Mouse (Mus musculus) midbrain, embryonic 16.5 days (tissue): ENCODE results near the gene Wdr48. TPM values are rescaled to one million over a fixed set of nuclear protein-coding genes. Genes with fewer than 3 reads are reported as not detected.
A peak's percentile ranks its signal among the peaks of the same experiment; 100 is the strongest.

Experiments used
- ATAC-seq: fragments of 200-750 bp; cut with Nextera tagmentation; 2 replicates; pipeline ENCODE4 v1.8.0; 2017; ENCODE audit warnings: moderate TSS enrichment
- H3K27ac ChIP-seq: fragments of 300-500 bp; sonication (generic); 2 replicates; pipeline ENCODE4 v1.5.1; 2014; ENCODE audit warnings: mild to moderate bottlenecking, low read length, mixed read lengths
- H3K27me3 ChIP-seq: fragments of 300-500 bp; sonication (generic); 2 replicates; pipeline ENCODE4 v1.6.1; 2014; ENCODE audit warnings: low read depth, low read length, mixed read lengths; ENCODE audit not compliant: control insufficient read depth, insufficient read depth
- H3K36me3 ChIP-seq: fragments of 300-500 bp; sonication (generic); 2 replicates; pipeline ENCODE4 v1.6.1; 2014; ENCODE audit warnings: mild to moderate bottlenecking, low read length, moderate library complexity, mixed read lengths; ENCODE audit not compliant: control insufficient read depth, insufficient read depth
- H3K4me1 ChIP-seq: fragments of 300-500 bp; sonication (generic); 2 replicates; pipeline ENCODE4 v1.6.1; 2014; ENCODE audit warnings: mild to moderate bottlenecking, low read length, mixed read lengths; ENCODE audit not compliant: control insufficient read depth, insufficient read depth
- H3K4me2 ChIP-seq: fragments of 300-500 bp; sonication (generic); 2 replicates; pipeline ENCODE4 v1.6.1; 2014; ENCODE audit warnings: mild to moderate bottlenecking, low read length, mixed read lengths
- H3K4me3 ChIP-seq: fragments of 300-500 bp; sonication (generic); 2 replicates; pipeline ENCODE4 v1.5.1; 2014; ENCODE audit warnings: low read depth, mild to moderate bottlenecking, low read length, moderate library complexity, mixed read lengths
- H3K9ac ChIP-seq: fragments of 300-500 bp; sonication (generic); 2 replicates; pipeline ENCODE4 v1.6.1; 2014; ENCODE audit warnings: low read depth, low read length, mixed read lengths
- H3K9me3 ChIP-seq: fragments of 300-500 bp; sonication (generic); replicated peaks from 2 replicates; pipeline ENCODE4 v1.6.1; 2014; ENCODE audit warnings: mild to moderate bottlenecking, low read length, mixed read lengths; ENCODE audit not compliant: control insufficient read depth, poor library complexity, severe bottlenecking
- WGBS: fragments of 180-500 bp; shearing (Covaris S2); extraction: QIAGEN DNeasy Blood & Tissue Kit; methylation state at CpG from one replicate; pipeline ENCODE4 v1.1.7; 2014; 5-methylcytosine and 5-hydroxymethylcytosine counted together
- polyA plus RNA-seq: library from polyadenylated mRNA; unstranded; fragments of >200 nt; fragmentation: Nextera tagmentation; extraction: Ambion mirVana; gene quantifications from 2 replicates; pipeline ENCODE4 v1.2.1, GENCODE M21; 2015

Wdr48 gene
- polyA plus RNA-seq, 1 experiment from 2014 or later = 68.2 TPM

- ATAC-seq = no peak
- WGBS = 83% methylated on average over 9 of the region's 9 CpGs
- no peak overlapping the region for H3K27ac ChIP-seq
- no peak overlapping the region for H3K9ac ChIP-seq
- no peaks in the 10 kb centered on the region for H3K36me3 ChIP-seq
- H3K4me3 ChIP-seq = no peak overlapping the region
- no peaks in the 10 kb centered on the region for H3K27me3 ChIP-seq
- H3K4me1 ChIP-seq = no peaks in the 10 kb centered on the region
- no peak overlapping the region for H3K4me2 ChIP-seq
- no peaks in the 10 kb centered on the region for H3K9me3 ChIP-seq
These were observed 64.2 kb downstream of the Wdr48 start for GRCm38 (mm10) chr9:119958835-119959234.

- Histone ChIP-seq H3K9me3 (no peaks in the 10 kb centered on the region), H3K27ac (no peak overlapping the region), H3K4me1 (no peaks in the 10 kb centered on the region), H3K27me3 (no peaks in the 10 kb centered on the region), H3K36me3 (no peaks in the 10 kb centered on the region), H3K4me3 (no peak overlapping the region), H3K9ac (no peak overlapping the region), H3K4me2 (no peak overlapping the region)
- 84% methylated on average over 4 of the region's 4 CpGs for WGBS
- no peak for ATAC-seq
These were observed 67.5 kb downstream of the Wdr48 start for GRCm38 (mm10) chr9:119962216-119962615.

DNA sequence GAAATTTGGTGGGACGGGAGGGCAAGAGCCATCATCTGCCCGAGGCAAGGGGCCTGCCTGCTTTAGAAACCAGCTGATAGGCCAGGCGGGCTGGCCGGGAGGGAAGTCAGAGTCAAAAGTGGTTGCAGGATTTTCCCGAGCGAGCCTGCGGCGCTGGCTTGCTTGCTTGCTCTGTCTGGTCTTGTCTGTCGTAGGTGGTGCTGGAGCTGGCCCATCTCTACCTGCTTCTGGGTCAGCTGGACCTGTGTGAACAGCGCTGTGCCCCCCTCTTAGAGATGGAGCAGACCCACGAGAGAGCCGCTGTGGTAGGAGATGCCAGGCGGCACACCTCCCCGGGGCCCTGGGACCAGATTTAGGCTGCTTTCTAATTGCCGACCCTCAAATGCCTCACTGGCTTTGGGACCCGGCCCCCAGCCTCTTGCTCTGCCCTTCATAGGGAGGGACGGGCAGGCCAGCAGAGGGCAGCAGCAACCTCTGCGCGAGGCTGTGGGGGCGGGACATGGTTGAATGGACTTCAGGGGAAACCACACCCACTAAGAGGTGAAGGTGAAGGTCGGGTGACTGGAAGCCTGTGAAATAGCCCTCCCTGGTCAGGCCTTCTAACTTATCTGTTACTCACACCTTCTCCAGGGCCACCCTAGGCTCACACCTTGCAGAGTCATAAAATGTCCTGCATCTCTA lies 68.4 kb downstream of the Wdr48 start:
- no peaks in the 10 kb centered on the region for H3K27me3 ChIP-seq
- H3K36me3 ChIP-seq = no peaks in the 10 kb centered on the region
- H3K4me1 ChIP-seq = no peaks in the 10 kb centered on the region
- WGBS = 12% methylated on average over 21 of the region's 21 CpGs
- H3K4me2 ChIP-seq = no peak overlapping the region
- no peak overlapping the region for H3K4me3 ChIP-seq
- H3K27ac ChIP-seq = no peak overlapping the region
- no peak overlapping the region; the same call in 1 of the 2 replicates for H3K9ac ChIP-seq
- ATAC-seq = no peak
- H3K9me3 ChIP-seq = no peaks in the 10 kb centered on the region

- no peaks in the 10 kb centered on the region for H3K27me3 ChIP-seq
- H3K4me1 ChIP-seq = no peaks in the 10 kb centered on the region
- H3K9ac ChIP-seq = no peak overlapping the region
- no peak for ATAC-seq
- no peak overlapping the region for H3K4me3 ChIP-seq
- no peak overlapping the region for H3K4me2 ChIP-seq
- H3K9me3 ChIP-seq = no peaks in the 10 kb centered on the region
- no peaks in the 10 kb centered on the region for H3K36me3 ChIP-seq
- no peak overlapping the region for H3K27ac ChIP-seq
- WGBS = 88% methylated on average over 3 of the region's 3 CpGs
These were observed 69.5 kb downstream of the Wdr48 start for GRCm38 (mm10) chr9:119964206-119964605.

DNA sequence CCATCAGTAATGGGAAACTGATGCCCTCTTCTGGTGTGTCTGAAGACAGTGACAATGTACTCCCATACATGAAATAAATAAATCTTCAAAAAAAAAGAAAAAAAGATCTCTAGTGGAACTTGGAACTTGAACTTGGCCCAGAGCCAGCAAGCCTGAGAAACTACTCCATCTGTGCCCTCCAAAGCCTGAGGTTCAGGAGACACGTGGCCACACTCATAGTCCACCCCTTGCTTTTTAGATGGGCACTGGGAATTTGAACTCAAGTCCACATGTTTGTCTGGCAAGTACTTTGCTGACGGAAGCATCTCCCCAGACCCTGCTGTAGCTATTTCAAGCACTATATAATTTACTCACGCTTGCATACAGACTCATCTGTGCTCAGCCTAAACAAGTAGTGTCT lies 70.5 kb downstream of the Wdr48 start:
- 78% methylated on average over 3 of the region's 3 CpGs for WGBS
- H3K4me3 ChIP-seq = no peak overlapping the region

DNA sequence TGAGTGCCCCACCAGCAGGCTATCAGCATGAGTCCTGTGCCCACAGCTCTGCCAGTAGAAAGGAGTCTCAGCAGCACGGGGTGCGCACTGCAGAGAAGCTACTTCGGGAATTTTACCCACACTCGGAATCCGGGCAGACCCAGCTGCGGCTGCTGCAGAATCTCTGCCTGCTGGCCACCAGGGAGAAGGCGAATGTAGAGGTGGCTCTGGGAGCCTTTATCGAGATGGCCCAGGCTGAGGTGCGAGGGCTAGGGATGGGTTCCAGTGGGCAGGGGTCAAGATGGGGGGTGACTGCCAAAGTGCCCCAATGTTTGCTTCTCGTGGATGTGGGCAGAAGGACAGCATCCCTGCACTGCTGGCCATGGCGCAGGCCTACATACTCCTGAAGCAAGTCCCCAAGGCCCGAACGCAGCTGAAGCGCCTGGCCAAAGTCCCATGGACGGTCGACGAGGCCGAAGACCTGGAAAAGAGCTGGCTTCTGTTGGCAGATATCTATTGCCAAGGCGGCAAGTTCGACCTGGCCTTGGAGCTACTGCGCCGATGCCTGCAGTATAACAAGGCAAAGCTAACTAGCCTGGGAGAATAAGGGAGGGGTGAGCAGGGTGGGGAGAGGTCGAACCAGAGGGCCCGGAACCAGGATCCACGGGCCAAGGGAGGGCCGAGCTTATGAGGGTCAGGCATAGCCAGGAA lies 71.7 kb downstream of the Wdr48 start:
- Histone ChIP-seq H3K9me3 (no peaks in the 10 kb centered on the region), H3K27ac (no peak overlapping the region), H3K4me2 (no peak overlapping the region), H3K4me3 (no peak overlapping the region), H3K27me3 (no peaks in the 10 kb centered on the region), H3K4me1 (peaks cover 9% of the 10 kb centered on the region), H3K36me3 (no peaks in the 10 kb centered on the region), H3K9ac (no peak overlapping the region)
- no peak for ATAC-seq
- WGBS = 88% methylated on average over 26 of the region's 26 CpGs

More for the DNA sequence above, 70.5 kb downstream of the Wdr48 start:
- Histone ChIP-seq H3K9me3 (no peaks in the 10 kb centered on the region), H3K4me2 (no peak overlapping the region), H3K9ac (no peak overlapping the region), H3K36me3 (no peaks in the 10 kb centered on the region), H3K27me3 (no peaks in the 10 kb centered on the region), H3K4me1 (no peaks in the 10 kb centered on the region), H3K27ac (no peak overlapping the region)
- ATAC-seq = no peak

- WGBS = 83% methylated on average over 7 of the region's 7 CpGs
- ATAC-seq = no peak
- Histone ChIP-seq H3K4me3 (no peak overlapping the region), H3K4me2 (no peak overlapping the region), H3K4me1 (peaks cover 9% of the 10 kb centered on the region), H3K9me3 (no peaks in the 10 kb centered on the region), H3K27me3 (no peaks in the 10 kb centered on the region), H3K36me3 (no peaks in the 10 kb centered on the region), H3K27ac (no peak overlapping the region), H3K9ac (no peak overlapping the region)
These were observed 75.1 kb downstream of the Wdr48 start for GRCm38 (mm10) chr9:119969811-119970210.

- Histone ChIP-seq H3K36me3 (no peaks in the 10 kb centered on the region), H3K27me3 (no peaks in the 10 kb centered on the region), H3K9me3 (no peaks in the 10 kb centered on the region), H3K9ac (no peak overlapping the region), H3K4me2 (no peak overlapping the region), H3K27ac (0 out of 2 replicates have a peak overlapping the region, but pooled peaks have one; percentile 42), H3K4me1 (peaks cover 9% of the 10 kb centered on the region), H3K4me3 (no peak overlapping the region)
- 0 out of 2 replicates have a peak, but pooled peaks have one; percentile 33 for ATAC-seq
- WGBS = 48% methylated on average over 6 of the region's 6 CpGs
These were observed 75.5 kb downstream of the Wdr48 start for GRCm38 (mm10) chr9:119970221-119970620.
